Mouse (Mus musculus) midbrain, postnatal 0 days (tissue): ENCODE measurements around the gene Rmnd5b. TPM values are rescaled to one million over a fixed set of nuclear protein-coding genes. Genes with fewer than 3 reads are reported as not detected.

Experiments used
- ATAC-seq: fragments of 200-750 bp; cut with Nextera tagmentation; 2 replicates; pipeline ENCODE4 v1.8.0; 2017; ENCODE audit warnings: moderate number of reproducible peaks, mild to moderate bottlenecking, moderate TSS enrichment, moderate library complexity; ENCODE audit not compliant: low FRiP score
- DNase-seq: peaks from one replicate; pipeline ENCODE4 v3.0.0-alpha.2; 2015; ENCODE audit warnings: low spot score
- H3K27ac ChIP-seq: fragments of 300-500 bp; sonication (generic); 2 replicates; pipeline ENCODE4 v1.5.1; 2014; ENCODE audit warnings: low read depth, mild to moderate bottlenecking, low read length, mixed read lengths
- H3K27me3 ChIP-seq: fragments of 300-500 bp; sonication (generic); 2 replicates; pipeline ENCODE4 v1.6.1; 2014; ENCODE audit warnings: low read length, control low read depth, mixed read lengths; ENCODE audit not compliant: insufficient read depth
- H3K36me3 ChIP-seq: fragments of 300-500 bp; sonication (generic); 2 replicates; pipeline ENCODE4 v1.6.1; 2014; ENCODE audit warnings: low read length, control low read depth, mixed read lengths; ENCODE audit not compliant: insufficient read depth
- H3K4me1 ChIP-seq: fragments of 300-500 bp; sonication (generic); 2 replicates; pipeline ENCODE4 v1.6.1; 2014; ENCODE audit warnings: mild to moderate bottlenecking, control low read depth, antibody characterized with exemption, low read length, mixed read lengths; ENCODE audit not compliant: insufficient read depth
- H3K4me2 ChIP-seq: fragments of 300-500 bp; sonication (generic); 2 replicates; pipeline ENCODE4 v1.6.1; 2014; ENCODE audit warnings: low read depth, mild to moderate bottlenecking, low read length, mixed read lengths; ENCODE audit not compliant: poor library complexity, severe bottlenecking
- H3K4me3 ChIP-seq: fragments of 300-500 bp; sonication (generic); 2 replicates; pipeline ENCODE4 v1.5.1; 2014; ENCODE audit warnings: low read depth, mild to moderate bottlenecking, low read length, moderate library complexity
- H3K9ac ChIP-seq: fragments of 300-500 bp; sonication (generic); replicated peaks from 2 replicates; pipeline ENCODE4 v1.6.1; 2014; ENCODE audit warnings: mild to moderate bottlenecking, low read length, moderate library complexity, mixed read lengths; ENCODE audit not compliant: poor library complexity, severe bottlenecking
- H3K9me3 ChIP-seq: fragments of 300-500 bp; sonication (generic); 2 replicates; pipeline ENCODE4 v1.6.1; 2016; ENCODE audit warnings: low read length, control low read depth
- CTCF ChIP-seq: IDR thresholded peaks from 2 replicates; pipeline ENCODE4 v1.5.1; 2016; ENCODE audit warnings: antibody characterized with exemption, mild to moderate bottlenecking
- WGBS: fragments of 180-500 bp; shearing (Covaris S2); extraction: QIAGEN DNeasy Blood & Tissue Kit; methylation state at CpG from one replicate; pipeline ENCODE4 v1.1.7; 2014; 5-methylcytosine and 5-hydroxymethylcytosine counted together
- polyA plus RNA-seq: library from polyadenylated mRNA; unstranded; fragments of >200 nt; fragmentation: Nextera tagmentation; extraction: Ambion mirVana; gene quantifications from 2 replicates; pipeline ENCODE4 v1.2.1, GENCODE M21; 2015
- total RNA-seq: library from RNA; depleted of rRNA; stranded (reverse); fragments of >200 nt; gene quantifications from 2 replicates; pipeline ENCODE4 v1.2.3, GENCODE M21; 2014

The Rmnd5b gene
- total and polyA plus RNA-seq, 2 experiments from 2014 or later = 66.0 to 70.1 TPM

DNA sequence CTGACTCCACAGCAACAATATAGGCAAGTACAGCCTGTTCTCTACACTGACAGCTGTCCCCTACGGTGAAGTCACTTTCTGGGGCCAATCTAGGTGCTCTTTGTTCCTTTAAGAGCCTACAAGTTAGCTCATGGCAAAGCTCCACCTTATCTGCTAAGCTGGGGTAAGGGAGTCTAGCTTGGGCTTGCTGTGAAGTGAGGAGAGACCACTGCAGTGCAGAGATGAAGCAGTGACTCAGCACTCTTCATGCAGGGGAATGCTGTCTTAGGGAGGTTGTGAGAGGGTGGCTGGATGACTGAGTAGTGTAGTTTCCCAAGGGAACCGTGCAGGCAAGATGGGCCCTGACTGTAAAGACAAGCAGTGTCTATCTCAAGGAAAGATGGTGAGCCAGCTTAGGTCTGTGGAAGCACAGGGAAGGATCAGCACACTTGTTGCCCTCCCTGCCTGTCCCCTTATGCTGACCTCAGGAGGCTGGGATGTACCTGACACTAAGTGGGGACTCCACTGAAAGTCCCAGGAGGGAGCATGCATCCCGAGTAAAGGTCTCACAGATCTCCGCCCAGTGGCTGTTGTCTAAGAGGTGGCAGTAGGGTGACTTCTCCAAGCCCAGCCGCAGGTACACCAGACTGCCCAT is 10.4 kb downstream of the Rmnd5b start:
- WGBS = 84% methylated on average over 5 of the region's 5 CpGs
- no peak for TF ChIP-seq CTCF
- Histone ChIP-seq H3K9me3 (no peaks in the 10 kb centered on the region), H3K4me3 (no peak overlapping the region), H3K9ac (no peak overlapping the region), H3K27me3 (no peaks in the 10 kb centered on the region), H3K4me1 (no peaks in the 10 kb centered on the region), H3K27ac (no peak overlapping the region), H3K4me2 (no peak overlapping the region), H3K36me3 (peaks cover 63% of the 10 kb centered on the region)
- DNase-seq = no peak
- ATAC-seq = no peak

DNA sequence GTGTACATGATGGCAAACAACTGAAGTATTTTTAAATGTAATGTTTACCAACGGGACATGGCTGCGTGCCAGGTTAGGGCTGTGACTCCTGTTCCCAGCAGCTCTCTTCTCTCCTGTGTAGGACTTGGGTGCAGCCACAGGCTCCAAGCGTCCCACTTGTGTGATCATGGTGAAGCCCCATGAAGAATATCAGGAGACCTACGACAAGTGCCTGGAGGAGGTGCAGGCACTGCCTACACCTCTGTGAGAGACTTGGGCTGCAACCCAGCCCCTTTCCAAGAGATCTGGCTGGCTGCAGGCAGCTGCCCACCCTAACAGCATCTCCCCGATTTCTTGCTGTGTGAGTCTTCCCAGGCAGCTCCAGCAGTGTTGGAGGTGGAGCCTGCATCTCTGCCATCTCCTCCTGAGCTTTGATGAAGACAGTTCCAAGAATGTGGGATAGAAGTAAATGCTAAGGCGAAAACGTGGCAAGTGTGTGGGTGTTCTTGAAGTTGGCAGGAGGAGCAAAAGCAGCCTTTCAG is 12.7 kb downstream of the Rmnd5b start:
- peaks cover 52% of the 10 kb centered on the region for H3K36me3 ChIP-seq
- H3K4me2 ChIP-seq = no peak overlapping the region
- H3K27ac ChIP-seq = no peak overlapping the region
- DNase-seq (no peak), ATAC-seq (no peak)
- no peak overlapping the region for H3K4me3 ChIP-seq
- TF ChIP-seq CTCF = no peak
- no peaks in the 10 kb centered on the region for H3K9me3 ChIP-seq
- no peaks in the 10 kb centered on the region for H3K4me1 ChIP-seq
- 93% methylated on average over 7 of the region's 7 CpGs for WGBS
- no peaks in the 10 kb centered on the region for H3K27me3 ChIP-seq
- no peak overlapping the region for H3K9ac ChIP-seq

DNA sequence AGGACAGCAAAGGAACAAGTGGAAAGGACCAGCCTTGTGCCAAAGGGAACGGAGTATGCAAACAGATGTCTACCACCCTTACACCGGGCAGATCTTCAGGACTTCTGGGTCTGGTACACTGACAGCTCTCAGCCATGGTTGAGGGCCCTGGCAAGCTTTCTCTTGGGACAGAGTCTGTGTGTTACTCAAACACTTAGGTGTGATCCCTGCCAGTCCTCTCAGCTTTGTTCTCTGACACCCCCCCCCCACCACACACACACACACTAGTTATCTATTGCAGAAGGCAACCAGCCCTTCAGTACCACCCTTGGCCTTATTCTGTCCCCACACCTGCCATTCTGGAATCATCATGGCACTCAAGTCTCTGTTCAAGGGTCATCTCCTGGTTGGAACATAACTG is 13.9 kb downstream of the Rmnd5b start:
- 100% methylated on average over 2 of the region's 2 CpGs for WGBS
- Histone ChIP-seq H3K27ac (no peak overlapping the region), H3K4me3 (no peak overlapping the region), H3K4me1 (no peaks in the 10 kb centered on the region), H3K27me3 (no peaks in the 10 kb centered on the region), H3K9ac (no peak overlapping the region), H3K4me2 (no peak overlapping the region), H3K9me3 (no peaks in the 10 kb centered on the region), H3K36me3 (peaks cover 39% of the 10 kb centered on the region)
- TF ChIP-seq CTCF = no peak
- ATAC-seq (no peak), DNase-seq (no peak)

GRCm38 (mm10) chr11:51620084-51620483 is 15.6 kb downstream of the Rmnd5b start:
- WGBS = 2% methylated on average over 11 of the region's 11 CpGs
- TF ChIP-seq CTCF = no peak
- Histone ChIP-seq H3K27me3 (no peaks in the 10 kb centered on the region), H3K9me3 (no peaks in the 10 kb centered on the region), H3K27ac (no peak overlapping the region), H3K36me3 (peaks cover 26% of the 10 kb centered on the region), H3K9ac (peak overlapping the region; percentile 59), H3K4me1 (0 out of 2 replicates have a peak, but pooled peaks cover 1% of the 10 kb centered on the region), H3K4me3 (peak overlapping the region; percentile 89), H3K4me2 (peak overlapping the region; percentile 65)
- ATAC-seq (no peak), DNase-seq (no peak)

DNA sequence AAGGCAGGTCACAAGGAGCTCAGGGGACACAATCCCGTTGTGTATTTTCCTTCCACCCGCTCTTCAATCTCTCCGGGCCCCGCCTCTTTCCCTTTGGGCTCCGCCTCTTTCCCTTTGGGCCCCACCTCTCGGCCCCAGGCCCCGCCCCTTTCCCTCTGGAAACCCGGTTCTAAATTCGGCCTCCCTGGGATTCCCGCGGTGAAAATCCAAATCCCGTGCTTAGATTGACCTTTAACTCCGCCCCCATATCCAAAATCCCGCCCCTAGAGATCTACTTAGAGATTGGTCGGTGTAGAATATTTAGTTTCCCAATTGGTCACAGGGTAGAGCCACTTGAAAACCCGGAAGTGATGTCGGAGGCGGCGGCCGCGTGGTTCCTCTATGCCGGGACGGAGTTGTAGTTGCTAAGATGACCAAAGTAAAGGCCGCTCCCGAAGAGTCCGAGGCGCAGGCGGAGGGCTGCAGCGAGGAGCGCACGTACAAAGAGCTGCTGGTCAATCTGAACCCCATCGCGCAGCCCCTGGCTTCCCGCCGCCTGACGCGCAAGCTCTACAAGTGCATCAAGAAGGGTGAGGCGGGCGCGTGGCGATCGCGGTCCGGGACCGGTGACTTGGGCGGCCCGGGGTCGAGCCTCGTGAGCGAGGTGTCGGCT is 16.2 kb downstream of the Rmnd5b start, which contains the start of gene Nhp2:
Gene Nhp2, plus strand, starts transcription at position 327 of the 652 bp plus-strand sequence.
- ATAC-seq = peak; percentile 96
- Histone ChIP-seq H3K9me3 (no peaks in the 10 kb centered on the region), H3K9ac (peak within 1 kb of the TSS; percentile 59), H3K27me3 (no peaks in the 10 kb centered on the region), H3K4me3 (peak within 1 kb of the TSS; percentile 89), H3K4me1 (0 out of 2 replicates have a peak, but pooled peaks cover 3% of the 10 kb centered on the region), H3K27ac (no peak within 1 kb of the TSS), H3K4me2 (peak within 1 kb of the TSS; percentile 65), H3K36me3 (peaks cover 21% of the 10 kb centered on the region)
- DNase-seq = peak; percentile 99
- no peak; the same call in 1 of the 2 replicates for TF ChIP-seq CTCF
- under 1% methylated on average over 51 of the region's 51 CpGs for WGBS
